Mouse (Mus musculus) kidney, embryonic 16.5 days (tissue): Measurements from ENCODE around the gene Aven. TPM values are rescaled to one million over a fixed set of nuclear protein-coding genes. Genes with fewer than 3 reads are reported as not detected.

Experiments used
- ATAC-seq: fragments of 200-750 bp; cut with Nextera tagmentation; 2 replicates; pipeline ENCODE4 v1.8.0; 2017; ENCODE audit warnings: moderate TSS enrichment; ENCODE audit not compliant: low FRiP score, low TSS enrichment
- H3K27ac ChIP-seq: fragments of 300-500 bp; sonication (generic); 2 replicates; pipeline ENCODE4 v1.5.1; 2014; ENCODE audit warnings: low read length
- H3K27me3 ChIP-seq: fragments of 300-500 bp; sonication (generic); 2 replicates; pipeline ENCODE4 v1.6.1; 2014; ENCODE audit warnings: low read length, control low read depth, mixed read lengths; ENCODE audit not compliant: insufficient read depth
- H3K36me3 ChIP-seq: fragments of 300-500 bp; sonication (generic); 2 replicates; pipeline ENCODE4 v1.6.1; 2014; ENCODE audit warnings: low read length, control low read depth, mixed read lengths; ENCODE audit not compliant: insufficient read depth
- H3K4me1 ChIP-seq: fragments of 300-500 bp; sonication (generic); 2 replicates; pipeline ENCODE4 v1.6.1; 2014; ENCODE audit warnings: low read length, control low read depth, mixed read lengths; ENCODE audit not compliant: insufficient read depth
- H3K4me2 ChIP-seq: fragments of 300-500 bp; sonication (generic); replicated peaks from 2 replicates; pipeline ENCODE4 v1.6.1; 2014; ENCODE audit warnings: low read depth, low read length
- H3K4me3 ChIP-seq: fragments of 300-500 bp; sonication (generic); 2 replicates; pipeline ENCODE4 v1.5.1; 2014; ENCODE audit warnings: mild to moderate bottlenecking, low read length
- H3K9ac ChIP-seq: fragments of 300-500 bp; sonication (generic); replicated peaks from 2 replicates; pipeline ENCODE4 v1.6.1; 2014; ENCODE audit warnings: low read length
- H3K9me3 ChIP-seq: fragments of 300-500 bp; sonication (generic); 2 replicates; pipeline ENCODE4 v1.6.1; 2016; ENCODE audit warnings: low read length, control low read depth
- WGBS: fragments of 180-500 bp; shearing (Covaris S2); extraction: QIAGEN DNeasy Blood & Tissue Kit; methylation state at CpG from one replicate; pipeline ENCODE4 v1.1.7; 2014; 5-methylcytosine and 5-hydroxymethylcytosine counted together
- polyA plus RNA-seq: library from polyadenylated mRNA; unstranded; fragments of >200 nt; fragmentation: Nextera tagmentation; extraction: Ambion mirVana; gene quantifications from 2 replicates; pipeline ENCODE4 v1.2.1, GENCODE M21; 2015

Gene Aven
- polyA plus RNA-seq, 1 experiment from 2014 or later, result 7.3 TPM

- Histone ChIP-seq H3K9ac (no peak overlapping the region), H3K9me3 (0 out of 2 replicates have a peak, but pooled peaks cover 3% of the 10 kb centered on the region), H3K27ac (no peak overlapping the region), H3K36me3 (peaks cover 22% of the 10 kb centered on the region), H3K27me3 (no peaks in the 10 kb centered on the region), H3K4me1 (peaks cover 7% of the 10 kb centered on the region), H3K4me2 (no peak overlapping the region), H3K4me3 (no peak overlapping the region)
- no peak for ATAC-seq
- 90% methylated on average over 3 of the region's 3 CpGs for WGBS
Measured at GRCm38 (mm10) chr2:112460557-112460956, 32.2 kb upstream of the Aven start.

GRCm38 (mm10) chr2:112469542-112469941, 23.2 kb upstream of the Aven start:
- Histone ChIP-seq H3K4me3 (no peak overlapping the region), H3K9me3 (no peaks in the 10 kb centered on the region), H3K36me3 (peaks cover 24% of the 10 kb centered on the region), H3K27me3 (no peaks in the 10 kb centered on the region), H3K4me2 (no peak overlapping the region), H3K9ac (no peak overlapping the region), H3K4me1 (no peaks in the 10 kb centered on the region), H3K27ac (no peak overlapping the region)
- no peak for ATAC-seq

DNA sequence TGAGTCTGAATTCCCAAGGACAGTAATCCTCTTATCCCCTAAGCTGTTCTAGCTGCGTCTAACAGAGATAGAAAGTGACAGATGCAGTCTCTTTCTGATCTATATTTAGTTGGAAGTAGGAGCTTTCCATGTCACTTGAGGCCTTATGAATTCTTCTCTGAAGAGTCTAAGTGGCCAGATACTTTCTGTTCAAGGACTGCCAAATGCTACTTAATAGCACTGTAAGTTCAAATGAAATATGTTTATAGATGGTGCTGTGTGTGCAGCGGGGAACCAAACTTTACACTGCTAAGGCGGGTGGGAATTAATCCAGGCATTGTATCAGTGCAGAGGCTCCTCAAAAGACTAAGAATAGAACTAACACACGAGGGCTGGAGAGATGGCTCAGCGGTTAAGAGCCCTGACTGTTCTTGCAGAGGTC, 21.8 kb upstream of the Aven start:
- Histone ChIP-seq H3K4me3 (no peak overlapping the region), H3K4me1 (no peaks in the 10 kb centered on the region), H3K9me3 (no peaks in the 10 kb centered on the region), H3K36me3 (peaks cover 18% of the 10 kb centered on the region), H3K27ac (no peak overlapping the region), H3K4me2 (no peak overlapping the region), H3K9ac (no peak overlapping the region), H3K27me3 (no peaks in the 10 kb centered on the region)
- 84% methylated on average over 5 of the region's 5 CpGs for WGBS
- no peak for ATAC-seq

DNA sequence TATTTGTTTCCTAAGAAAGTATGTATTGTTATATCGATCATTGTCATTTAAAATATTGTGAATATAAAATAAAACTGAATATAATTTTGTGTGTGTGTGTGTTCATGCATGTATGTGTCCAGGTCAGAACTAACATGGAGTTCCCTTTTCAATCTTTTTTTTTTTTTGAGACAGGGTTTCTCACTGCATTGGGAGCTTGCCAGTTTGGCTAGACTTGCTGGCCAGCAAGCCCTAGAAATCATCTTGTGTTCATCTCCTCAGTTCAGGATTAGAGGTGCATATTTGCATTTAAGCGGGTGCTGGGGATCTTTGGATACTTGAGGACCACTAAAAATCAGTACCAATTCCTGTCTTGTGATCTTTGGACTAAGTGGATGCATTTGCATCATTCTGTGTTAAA, 20.7 kb upstream of the Aven start:
- Histone ChIP-seq H3K9me3 (no peaks in the 10 kb centered on the region), H3K4me1 (no peaks in the 10 kb centered on the region), H3K36me3 (peaks cover 9% of the 10 kb centered on the region), H3K27ac (no peak overlapping the region), H3K4me2 (no peak overlapping the region), H3K9ac (no peak overlapping the region), H3K4me3 (no peak overlapping the region), H3K27me3 (no peaks in the 10 kb centered on the region)
- WGBS, result 82% methylated on average over 2 of the region's 2 CpGs
- ATAC-seq, result no peak

DNA sequence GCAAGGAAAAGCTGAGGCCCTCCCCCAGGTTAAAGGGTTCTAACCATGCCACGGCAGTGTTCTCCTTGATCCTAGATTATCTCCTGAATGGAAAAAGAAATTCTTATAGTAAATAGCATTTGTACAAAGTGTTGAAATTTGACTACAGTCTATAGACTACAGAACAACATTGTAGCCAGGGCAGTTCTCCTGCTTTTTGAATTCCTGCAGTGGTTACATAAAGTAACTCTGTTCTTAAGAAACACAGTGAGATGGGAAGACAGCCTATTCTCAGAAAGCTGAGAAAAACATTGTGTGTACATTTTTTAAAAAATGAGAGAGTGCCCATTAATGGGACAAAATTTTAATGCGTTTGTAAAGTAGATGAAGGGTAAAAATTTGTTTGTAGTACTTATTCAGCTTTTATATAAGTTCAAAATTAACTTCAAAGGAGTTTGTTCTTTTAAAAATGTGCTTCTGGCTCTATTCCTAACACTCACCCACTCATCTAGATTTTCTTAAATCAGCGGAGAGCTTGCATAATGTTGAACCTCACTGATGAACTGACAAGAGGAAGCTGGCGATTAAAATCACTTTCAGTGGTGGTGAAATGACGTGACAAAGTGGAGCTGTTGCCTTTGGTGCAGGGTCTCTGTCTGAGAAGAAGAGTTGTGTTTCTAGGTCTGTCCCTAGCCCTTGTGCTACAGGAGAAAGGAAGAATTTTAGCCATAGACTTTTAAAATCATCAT, 17.6 kb upstream of the Aven start:
- Histone ChIP-seq H3K4me3 (no peak overlapping the region), H3K27me3 (no peaks in the 10 kb centered on the region), H3K9me3 (no peaks in the 10 kb centered on the region), H3K36me3 (no peaks in the 10 kb centered on the region), H3K9ac (no peak overlapping the region), H3K4me1 (no peaks in the 10 kb centered on the region), H3K27ac (no peak overlapping the region), H3K4me2 (no peak overlapping the region)
- ATAC-seq, result no peak
- WGBS, result 73% methylated on average over 5 of the region's 5 CpGs

- ATAC-seq, result no peak
- no peaks in the 10 kb centered on the region for H3K9me3 ChIP-seq
- H3K9ac ChIP-seq, result no peak overlapping the region
- no peaks in the 10 kb centered on the region for H3K4me1 ChIP-seq
- H3K36me3 ChIP-seq, result no peaks in the 10 kb centered on the region
- H3K4me3 ChIP-seq, result no peak overlapping the region
- WGBS, result 78% methylated on average over 6 of the region's 6 CpGs
- H3K4me2 ChIP-seq, result no peak overlapping the region
- no peak overlapping the region for H3K27ac ChIP-seq
- no peaks in the 10 kb centered on the region for H3K27me3 ChIP-seq
Measured at GRCm38 (mm10) chr2:112476554-112476953, 16.2 kb upstream of the Aven start.

DNA sequence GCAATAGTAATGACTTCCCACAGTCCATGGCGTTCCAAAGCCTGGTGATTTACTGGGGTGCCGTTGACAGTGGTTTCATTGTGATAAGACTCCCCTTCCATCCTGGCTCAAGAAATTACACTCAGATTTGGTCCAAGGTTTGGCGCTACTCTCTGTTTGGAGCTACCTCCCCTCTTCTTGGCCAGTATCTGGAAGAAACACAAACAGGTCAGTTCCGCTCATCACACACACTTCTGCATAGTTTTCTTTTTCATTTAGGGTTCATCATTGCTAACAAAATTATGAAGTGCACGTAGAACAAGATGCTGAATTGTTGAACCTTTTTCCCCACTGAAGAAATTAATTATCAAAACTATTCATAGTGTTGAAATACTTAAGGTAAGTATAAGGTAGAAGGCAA, 12.1 kb upstream of the Aven start, which contains the start of gene Chrm5:
Chrm5 (minus strand) TSS at position 101 of the 400 bp plus-strand sequence.
- Histone ChIP-seq H3K27ac (no peak within 1 kb of the TSS), H3K36me3 (no peaks in the 10 kb centered on the region), H3K27me3 (no peaks in the 10 kb centered on the region), H3K9ac (no peak within 1 kb of the TSS), H3K4me3 (no peak within 1 kb of the TSS), H3K4me1 (peaks cover 9% of the 10 kb centered on the region), H3K9me3 (no peaks in the 10 kb centered on the region), H3K4me2 (no peak within 1 kb of the TSS)
- 87% methylated on average over 5 of the region's 5 CpGs for WGBS
- no peak for ATAC-seq

DNA sequence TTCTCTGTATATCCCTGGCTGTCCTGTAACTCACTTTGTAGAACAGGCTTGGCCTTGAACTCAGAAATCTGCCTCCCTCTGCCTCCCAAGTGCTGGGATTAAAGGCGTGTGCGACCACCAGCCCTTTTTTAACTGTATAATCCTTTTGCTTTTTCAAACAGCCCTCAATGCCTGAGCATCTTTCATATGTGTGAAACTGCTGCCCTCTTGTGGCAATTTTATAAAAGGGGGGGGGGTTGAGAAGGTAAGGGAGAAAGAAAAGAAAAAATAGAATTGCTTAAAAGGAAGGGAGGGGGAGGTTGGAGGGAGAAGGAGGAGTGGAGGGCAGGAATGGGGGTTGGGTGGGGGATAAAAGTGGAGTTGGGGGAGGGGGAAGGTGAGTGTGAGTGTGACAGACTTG, 11.2 kb upstream of the Aven start:
- Histone ChIP-seq H3K9me3 (no peaks in the 10 kb centered on the region), H3K4me1 (peaks cover 9% of the 10 kb centered on the region), H3K27ac (peak overlapping the region; percentile 86), H3K4me3 (no peak overlapping the region), H3K9ac (no peak overlapping the region), H3K36me3 (no peaks in the 10 kb centered on the region), H3K4me2 (no peak overlapping the region), H3K27me3 (no peaks in the 10 kb centered on the region)
- 5% methylated on average over 2 of the region's 2 CpGs for whole genome bisulfite sequencing
- peak; percentile 65; the same call in 1 of the 2 replicates for ATAC-seq

GRCm38 (mm10) chr2:112482533-112483333, 10.0 kb upstream of the Aven start:
- no peaks in the 10 kb centered on the region for H3K9me3 ChIP-seq
- no peaks in the 10 kb centered on the region for H3K36me3 ChIP-seq
- peaks cover 9% of the 10 kb centered on the region for H3K4me1 ChIP-seq
- H3K27ac ChIP-seq, result peak overlapping the region; percentile 83
- no peak overlapping the region for H3K4me3 ChIP-seq
- no peak overlapping the region for H3K4me2 ChIP-seq
- 51% methylated on average over 5 of the region's 5 CpGs for WGBS
- ATAC-seq, result peak; percentile 76
- no peaks in the 10 kb centered on the region for H3K27me3 ChIP-seq
- peak overlapping the region; percentile 31; the same call in 1 of the 2 replicates for H3K9ac ChIP-seq

- H3K27ac ChIP-seq, result peak overlapping the region; percentile 83
- H3K36me3 ChIP-seq, result no peaks in the 10 kb centered on the region
Measured at GRCm38 (mm10) chr2:112483334-112483651, 9.5 kb upstream of the Aven start.

More at GRCm38 (mm10) chr2:112483334-112483651, 9.5 kb upstream of the Aven start:
- peak overlapping the region; percentile 31; the same call in 1 of the 2 replicates for H3K9ac ChIP-seq
- H3K4me3 ChIP-seq, result no peak overlapping the region
- ATAC-seq, result no peak
- H3K4me2 ChIP-seq, result no peak overlapping the region
- H3K4me1 ChIP-seq, result peaks cover 9% of the 10 kb centered on the region
- H3K9me3 ChIP-seq, result no peaks in the 10 kb centered on the region
- H3K27me3 ChIP-seq, result no peaks in the 10 kb centered on the region
- WGBS, result 60% methylated on average over 2 of the region's 2 CpGs
